Mouse (Mus musculus) spleen, adult 18-20 months (tissue): ENCODE data around the gene Olfr352.

ENCODE experiments used
- DNase-seq, 2 experiments: peaks; one replicate each; pipeline ENCODE4 v3.0.0; 2022; ENCODE audit warnings: mixed read lengths in 2 of 2

The Olfr352 gene

GRCm38 (mm10) chr2:36868160-36868559 lies at the start of gene Olfr352:
TSS of gene Olfr352 (plus strand) at chr2:36868460.
- DNase-seq = no peak

GRCm38 (mm10) chr2:36846010-36846409 lies 22.2 kb upstream of the Olfr352 start, which contains the start of gene Olfr350:
TSS of gene Olfr350 (plus strand) at chr2:36846310.
- DNase-seq = no peak

DNA sequence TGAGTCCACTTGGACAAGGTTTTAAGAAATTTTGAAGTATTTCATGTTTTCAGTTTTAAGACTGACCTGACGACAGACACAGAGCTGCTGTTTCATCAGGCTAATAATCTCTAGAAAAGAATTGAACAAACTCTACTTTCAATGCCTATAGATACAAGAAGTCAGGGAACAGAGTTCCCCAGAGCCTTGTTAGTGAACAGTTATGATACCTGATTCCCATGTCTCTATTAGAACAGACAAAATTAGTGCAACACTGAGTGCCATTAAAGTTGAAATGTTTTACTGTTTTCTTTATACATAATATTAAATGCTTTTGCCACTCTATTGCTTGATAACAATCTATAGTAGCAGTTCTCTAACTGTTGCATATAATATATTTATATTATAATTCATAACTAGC lies 5.7 kb upstream of the Olfr352 start, which contains the start of gene Olfr351:
Gene Olfr351 (minus strand): TSS at position 101 of the 400 bp plus-strand sequence.
- DNase-seq = no peak

- DNase-seq = no peak
Observed at GRCm38 (mm10) chr2:36892836-36893235, 24.6 kb downstream of the Olfr352 start, which contains the start of gene Olfr353. TSS of gene Olfr353 (minus strand) at chr2:36892936.

GRCm38 (mm10) chr2:36897114-36897513 lies 28.9 kb downstream of the Olfr352 start:
- no peak for DNase-seq

DNA sequence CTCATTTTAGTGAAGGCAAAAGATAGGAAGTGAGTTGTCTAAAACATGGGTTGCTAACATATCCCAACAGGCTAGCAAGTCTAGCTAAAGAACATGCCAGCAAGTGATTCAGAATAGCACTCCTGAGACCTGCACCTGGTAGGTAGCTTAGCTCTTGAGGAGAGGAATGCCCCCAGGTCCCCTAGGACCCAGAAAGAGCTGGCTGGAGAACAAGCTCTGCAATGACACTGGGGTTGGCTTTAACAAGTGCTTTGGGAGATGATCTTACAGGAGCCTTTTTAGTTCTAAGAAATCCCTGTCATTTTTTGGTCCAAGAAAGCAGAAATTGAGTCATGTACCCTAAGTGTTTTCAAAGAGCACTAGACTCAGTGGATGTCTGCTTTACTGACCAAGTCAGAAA lies 37.1 kb downstream of the Olfr352 start, which contains the start of gene Olfr354:
Gene Olfr354 (plus strand): TSS at position 301 of the 400 bp plus-strand sequence.
- DNase-seq = no peak
